ENCODE assay signal across 1 mouse cellular context in the genomic region with DNA sequence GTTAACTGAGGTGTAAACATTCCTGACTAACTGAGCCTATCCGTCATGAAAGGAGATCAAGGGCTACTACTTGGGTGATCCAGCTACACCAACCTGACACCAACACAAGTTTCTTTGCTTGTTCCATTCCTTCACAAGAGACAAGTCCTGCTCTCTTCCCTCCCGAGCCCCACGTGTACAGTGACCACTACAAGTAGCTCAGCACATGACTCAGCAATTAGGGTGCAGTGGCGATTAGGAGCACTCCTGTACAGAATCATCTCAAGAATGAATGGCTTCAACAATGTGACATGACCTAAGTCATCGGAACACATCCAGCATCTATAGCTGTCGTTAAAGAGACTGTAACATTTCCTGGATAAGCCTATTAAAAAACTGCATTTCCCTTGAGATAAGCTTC.
TF ChIP-seq lines count a peak whose summit lies in the region.

No protein-coding gene starts in this region.

TF ChIP-seq in MEL, 35 proteins besides CTCF, POLR2A, EP300 and RAD21:
- no peak for TF ChIP-seq MYB (IDR thresholded peaks at IDR 0.05; ENCODE audit: low read depth, low read length)
- TF ChIP-seq GATA1 (IDR thresholded peaks at IDR 0.05; ENCODE audit: low read depth, low read length) = 0 out of 2 replicates have a peak, but pooled peaks have one; percentile 24
- no peak for TF ChIP-seq BHLHE40 (IDR thresholded peaks at IDR 0.05; ENCODE audit: borderline replicate concordance, low read depth, low read length)
TF ChIP-seq in MEL: peak in this region for 1.
